Mouse (Mus musculus) fat pad, adult 2 months (tissue): ENCODE measurements around the gene Med15.

Source experiments
- DNase-seq: peaks from one replicate; pipeline ENCODE4 v3.0.0-alpha.2; 2011; ENCODE audit warnings: low read depth, low spot score; ENCODE audit errors: extremely low read depth

Gene Med15

GRCm38 (mm10) chr16:17650711-17651110, 82.0 kb downstream of the Med15 start:
- DNase-seq: no peak

DNA sequence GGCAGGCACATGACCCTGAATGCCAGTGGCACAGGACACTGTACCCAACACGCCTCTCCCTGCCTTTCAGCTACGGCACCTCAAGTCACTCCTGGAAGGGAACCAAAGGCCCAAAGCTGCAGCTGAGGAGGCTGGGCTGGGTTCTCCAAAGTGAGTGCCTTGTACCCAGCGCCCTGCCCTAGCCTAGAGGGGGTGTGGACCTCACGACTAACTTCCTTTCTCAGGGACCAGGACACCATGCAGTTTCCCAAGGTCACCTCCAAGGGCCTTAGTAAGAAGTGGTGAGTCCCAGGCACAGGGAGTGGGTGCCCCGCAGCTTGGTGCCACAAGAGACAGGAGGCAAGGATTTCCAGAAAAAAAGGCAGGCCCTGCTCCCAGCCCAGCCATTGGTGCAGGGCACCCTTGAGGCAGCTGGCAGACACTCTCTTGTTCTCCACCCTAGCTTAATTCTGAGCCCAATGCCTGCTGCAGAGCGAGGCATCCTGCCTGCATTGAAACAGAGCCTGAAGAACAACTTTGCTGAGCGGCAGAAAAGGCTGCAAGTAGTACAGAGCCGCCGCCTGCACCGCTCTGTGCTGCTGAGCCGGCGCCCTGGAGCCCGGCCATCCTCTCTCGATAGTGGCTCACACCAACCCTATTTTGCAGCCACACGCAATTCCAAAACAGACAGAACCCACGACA, 82.6 kb downstream of the Med15 start:
- DNase-seq: no peak

GRCm38 (mm10) chr16:17647566-17648340, 84.9 kb downstream of the Med15 start:
- no peak for DNase-seq

DNA sequence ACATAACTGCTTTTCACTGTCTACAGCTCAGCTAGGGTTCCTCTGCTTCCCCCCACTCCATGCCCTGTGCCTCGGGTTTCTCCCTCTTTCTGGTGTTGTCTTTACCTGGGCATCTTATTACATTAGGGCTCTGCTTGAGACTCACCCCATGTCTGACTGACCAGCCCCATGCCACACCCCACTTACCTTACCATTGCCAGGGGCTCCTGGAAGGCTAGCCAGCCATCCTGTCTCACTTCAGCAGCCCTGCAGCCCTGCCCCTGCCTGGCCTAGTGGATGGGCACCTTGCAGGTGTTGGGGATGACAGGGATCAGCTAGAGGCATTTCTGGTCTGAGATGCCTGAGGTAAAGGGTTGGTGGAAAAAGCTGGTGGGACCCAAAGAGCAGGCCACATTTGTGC, 85.5 kb downstream of the Med15 start:
- DNase-seq: no peak

DNA sequence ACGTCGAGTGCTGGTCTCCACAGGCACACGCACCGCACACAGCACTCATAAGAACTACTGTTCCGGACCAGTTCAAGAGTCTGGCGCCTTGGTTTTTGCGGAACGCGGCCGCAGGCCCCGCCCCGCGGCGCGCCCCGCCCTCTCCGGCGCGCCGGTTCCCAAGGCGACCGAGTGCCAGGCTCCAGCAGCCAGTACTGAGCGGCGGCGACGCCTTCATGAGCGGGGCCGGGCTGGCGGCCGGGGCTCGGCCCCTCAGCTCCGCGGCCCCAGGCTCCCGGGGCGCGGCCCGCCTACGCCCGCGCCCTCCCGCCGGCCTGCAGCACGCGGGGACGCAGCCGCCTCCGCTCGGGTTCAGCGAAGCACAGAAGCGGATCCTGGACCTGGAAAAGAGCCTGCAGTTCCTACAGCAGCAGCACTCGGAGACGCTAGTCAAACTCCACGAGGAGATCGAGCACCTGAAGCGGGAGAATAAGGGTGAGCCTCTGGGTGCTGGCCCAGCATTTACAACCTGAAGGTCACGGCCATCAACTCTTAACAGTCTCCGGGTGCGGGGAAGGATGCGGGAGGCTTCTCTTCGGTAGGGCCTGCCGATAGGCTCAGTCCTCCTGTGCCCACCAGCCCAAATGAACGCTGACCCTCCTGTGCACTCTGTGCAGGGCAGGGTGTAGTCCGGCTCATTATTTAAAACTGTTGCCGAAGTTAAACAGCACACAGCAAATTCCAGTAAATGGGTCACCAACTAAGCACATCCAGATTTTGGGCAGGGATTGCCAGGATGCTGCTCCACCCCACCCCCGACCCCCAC, 86.2 kb downstream of the Med15 start, which contains the start of gene Ccdc74a:
Ccdc74a (plus strand) TSS at position 161 of the 805 bp plus-strand sequence.
- no peak for DNase-seq

- no peak for DNase-seq
These were observed 89.2 kb downstream of the Med15 start for GRCm38 (mm10) chr16:17643437-17643990.

GRCm38 (mm10) chr16:17642311-17642710, 90.4 kb downstream of the Med15 start:
- no peak for DNase-seq

- DNase-seq: no peak
These were observed 91.4 kb downstream of the Med15 start for GRCm38 (mm10) chr16:17641301-17641700.

DNA sequence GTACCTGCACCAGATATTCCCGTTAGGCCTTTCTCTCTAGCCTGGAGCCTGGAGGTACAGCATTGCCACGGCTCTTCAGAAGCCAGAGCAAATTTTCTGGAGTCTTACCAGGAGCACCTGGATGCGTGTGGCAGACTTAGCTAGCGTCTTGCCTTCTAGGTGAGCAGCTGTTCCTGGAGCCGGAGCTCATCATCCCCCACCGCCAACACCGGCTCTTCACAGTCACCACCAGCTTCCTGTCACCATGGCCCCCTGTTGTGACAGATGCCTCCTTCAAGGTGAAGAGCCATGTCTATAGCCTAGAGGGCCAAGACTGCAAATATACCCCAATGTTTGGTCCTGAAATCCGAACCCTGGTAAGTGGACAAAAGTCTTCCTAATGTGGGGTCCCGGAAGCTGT, 92.0 kb downstream of the Med15 start:
- no peak for DNase-seq

- DNase-seq: no peak
These were observed 92.7 kb downstream of the Med15 start for GRCm38 (mm10) chr16:17639951-17640350.

DNA sequence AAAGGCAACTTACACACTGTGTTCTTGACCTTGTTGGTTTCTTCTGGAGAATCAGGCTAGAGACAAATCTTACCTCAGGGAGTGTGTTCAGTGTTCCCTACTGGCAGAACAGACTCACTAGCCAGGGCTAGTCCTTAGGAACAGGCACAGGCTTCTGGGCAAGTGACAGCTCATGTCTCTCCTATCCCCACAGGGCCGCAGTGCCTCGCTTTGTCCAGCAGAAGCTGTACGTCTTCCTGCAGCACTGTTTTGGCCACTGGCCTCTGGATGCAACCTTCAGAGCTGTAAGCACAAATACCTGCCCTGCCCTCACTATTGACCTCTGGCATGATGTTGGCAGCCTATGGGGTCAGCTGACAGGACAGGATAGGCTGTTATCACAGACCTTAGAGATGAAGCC, 93.6 kb downstream of the Med15 start:
- no peak for DNase-seq

DNA sequence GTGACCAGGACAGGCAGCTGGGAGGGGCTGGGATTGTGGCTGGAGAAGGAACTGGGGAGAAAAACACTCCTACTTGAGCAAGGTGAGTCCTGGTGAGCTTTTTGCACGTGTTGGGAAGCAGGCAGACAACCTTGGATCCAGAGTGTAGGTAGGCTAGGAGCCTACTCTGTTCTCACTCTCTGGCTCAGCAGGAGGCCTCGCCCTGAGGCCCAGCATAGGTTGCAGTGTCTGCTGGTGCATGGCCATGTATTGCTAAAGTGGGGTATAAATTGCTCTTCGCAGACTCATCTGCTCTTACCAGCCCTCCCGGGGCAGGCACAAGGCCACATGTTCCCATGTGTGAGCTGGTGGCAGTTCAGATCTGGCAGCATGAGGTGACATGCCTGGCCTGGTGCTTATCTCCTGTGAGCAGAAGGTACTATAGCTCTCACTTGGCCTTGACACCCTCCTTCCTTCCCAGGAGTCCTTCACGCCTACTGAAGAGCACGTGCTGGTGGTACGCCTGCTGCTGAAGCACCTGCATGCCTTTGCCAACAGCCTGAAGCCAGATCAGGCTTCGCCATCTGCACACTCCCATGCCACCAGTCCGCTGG, 94.6 kb downstream of the Med15 start:
- DNase-seq: no peak

DNA sequence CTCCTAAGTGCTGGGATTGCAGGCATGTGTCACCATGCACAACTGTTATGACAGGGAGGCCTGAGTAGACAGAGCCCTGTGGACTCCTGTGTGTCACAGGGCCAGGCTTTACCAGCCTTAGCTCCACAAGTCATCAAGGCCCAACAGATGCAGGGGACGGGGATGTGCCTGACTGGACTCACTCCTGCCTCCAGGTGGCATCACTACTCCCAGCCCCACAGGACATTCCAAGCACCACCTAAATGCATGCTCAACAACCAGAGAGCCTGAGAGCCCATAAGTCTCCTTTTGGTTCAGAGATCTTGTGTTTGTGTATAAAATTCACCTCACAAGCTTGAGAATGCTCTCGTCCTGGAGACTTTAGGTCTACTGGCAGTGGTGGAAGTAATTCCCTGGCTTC, 95.1 kb downstream of the Med15 start:
- no peak for DNase-seq

DNA sequence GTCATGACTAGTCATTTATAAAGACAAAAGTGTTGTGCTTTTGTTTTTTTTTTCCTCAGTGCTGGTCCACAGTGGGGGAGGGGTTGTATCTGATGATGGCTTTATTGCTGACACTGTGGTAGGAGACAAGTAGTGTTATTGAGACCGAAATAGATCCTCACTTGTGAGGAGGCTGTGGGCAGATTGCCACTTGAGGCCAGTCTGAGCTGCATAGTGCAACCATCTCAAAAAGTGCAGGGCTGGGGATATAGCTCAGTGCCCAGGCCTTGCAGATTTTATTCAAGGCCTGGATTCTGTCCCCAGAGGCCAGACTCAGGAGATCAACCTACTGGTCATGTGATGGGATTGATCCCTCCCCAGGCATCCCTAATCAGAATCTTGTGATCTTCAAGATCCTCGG, 95.8 kb downstream of the Med15 start:
- DNase-seq: no peak

- no peak for DNase-seq
These were observed 99.1 kb downstream of the Med15 start for GRCm38 (mm10) chr16:17633481-17634181.

DNA sequence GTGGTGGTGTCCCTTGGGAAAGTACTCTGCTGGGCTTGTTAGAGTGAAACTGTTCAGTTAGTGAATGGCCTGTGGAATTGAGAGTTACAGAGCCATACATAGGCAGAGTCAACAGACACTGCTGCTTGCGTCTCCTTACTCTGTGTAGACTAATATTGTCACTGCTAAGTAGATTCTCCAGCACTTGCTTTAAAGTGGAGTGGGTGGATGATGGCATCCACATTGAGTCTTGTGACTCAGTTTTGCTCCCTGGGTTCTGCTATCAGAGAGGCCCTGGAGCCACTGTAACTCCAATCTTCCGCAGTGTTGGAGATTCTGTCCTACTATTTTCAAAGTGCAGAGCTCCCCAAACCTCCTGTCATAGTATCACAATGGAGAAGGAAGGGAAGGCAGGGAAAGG, 100.1 kb downstream of the Med15 start:
- DNase-seq: no peak

- DNase-seq: no peak
These were observed 106.5 kb downstream of the Med15 start for GRCm38 (mm10) chr16:17626269-17626555.

- no peak for DNase-seq
These were observed 107.0 kb downstream of the Med15 start for GRCm38 (mm10) chr16:17625488-17626268.

DNA sequence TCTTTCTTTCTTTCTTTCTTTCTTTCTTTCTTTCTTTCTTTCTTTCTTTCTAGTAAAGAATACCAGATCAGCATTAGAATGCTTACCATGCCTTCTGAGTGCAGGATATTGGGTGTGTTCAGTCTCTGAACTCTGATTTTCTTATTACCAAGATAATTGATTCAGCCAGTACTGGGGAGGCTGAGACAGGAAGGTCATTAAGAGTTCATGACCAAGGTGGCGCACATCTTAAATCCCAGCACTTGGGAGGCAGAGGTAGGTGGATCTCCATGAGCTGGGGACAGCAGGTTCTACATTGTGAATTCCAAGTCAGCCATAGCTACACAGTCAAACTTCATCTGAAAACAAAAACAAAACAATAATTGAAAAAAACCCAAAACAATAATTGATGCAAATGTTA, 110.8 kb downstream of the Med15 start:
- DNase-seq: no peak
